Mouse (Mus musculus): ENCODE data around the gene Cgn. TPM values are rescaled to one million over a fixed set of nuclear protein-coding genes. Genes with fewer than 3 reads are reported as not detected.

The Cgn gene
- polyA plus RNA-seq (2016; fragmentation: Nextera tagmentation; extraction: Ambion mirVana), result 5.7 and 5.9 TPM in 2 replicates

GRCm38 (mm10) chr3:94786367-94786835, at the start of gene Cgn:
Gene Cgn (minus strand): TSS chr3:94786492.
- Histone ChIP-seq H3K4me1 (peaks cover 30% of the 10 kb centered on the region), H3K27ac (replicated peaks) (peak within 1 kb of the TSS; percentile 88), H3K36me3 (no peaks in the 10 kb centered on the region), H3K4me3 (peak within 1 kb of the TSS; percentile 65), H3K27me3 (ENCODE audit: low read depth, poor library complexity, severe bottlenecking) (peaks cover 40% of the 10 kb centered on the region), H3K9me3 (replicated peaks) (no peaks in the 10 kb centered on the region)
- peak; percentile 98 for DNase-seq (ENCODE audit: low spot score)
- under 1% methylated on average over 35 of the region's 35 CpGs for WGBS

DNA sequence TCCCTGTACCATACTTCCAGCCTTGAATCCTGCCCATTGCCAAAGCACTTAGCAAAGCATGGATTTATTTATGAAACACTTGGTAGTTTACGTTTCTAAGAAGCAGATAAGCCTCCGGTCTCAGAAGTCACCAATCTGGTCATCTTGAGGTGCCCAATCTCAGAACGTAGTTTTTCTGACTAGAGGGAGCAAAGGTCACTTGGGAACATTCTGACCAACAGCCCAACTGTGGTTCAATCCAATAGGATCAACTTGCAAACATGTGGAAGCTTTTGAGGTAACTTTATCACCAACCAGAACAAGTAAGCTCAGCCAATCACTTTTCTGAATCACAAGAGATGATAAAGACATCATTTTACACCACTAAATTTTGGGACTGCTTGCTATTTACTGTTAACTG, 49.1 kb upstream of the Cgn start:
- no peak overlapping the region for H3K27ac ChIP-seq (replicated peaks)
- H3K27me3 ChIP-seq (ENCODE audit: low read depth, poor library complexity, severe bottlenecking), result no peaks in the 10 kb centered on the region
- H3K4me1 ChIP-seq, result peaks cover 23% of the 10 kb centered on the region
- 0 out of 2 replicates have a peak, but pooled peaks cover 3% of the 10 kb centered on the region for H3K36me3 ChIP-seq
- no peak for DNase-seq (ENCODE audit: low spot score)
- H3K9me3 ChIP-seq (replicated peaks), result no peaks in the 10 kb centered on the region
- WGBS, result 80% methylated on average over 3 of the region's 3 CpGs
- H3K4me3 ChIP-seq, result no peak overlapping the region

DNA sequence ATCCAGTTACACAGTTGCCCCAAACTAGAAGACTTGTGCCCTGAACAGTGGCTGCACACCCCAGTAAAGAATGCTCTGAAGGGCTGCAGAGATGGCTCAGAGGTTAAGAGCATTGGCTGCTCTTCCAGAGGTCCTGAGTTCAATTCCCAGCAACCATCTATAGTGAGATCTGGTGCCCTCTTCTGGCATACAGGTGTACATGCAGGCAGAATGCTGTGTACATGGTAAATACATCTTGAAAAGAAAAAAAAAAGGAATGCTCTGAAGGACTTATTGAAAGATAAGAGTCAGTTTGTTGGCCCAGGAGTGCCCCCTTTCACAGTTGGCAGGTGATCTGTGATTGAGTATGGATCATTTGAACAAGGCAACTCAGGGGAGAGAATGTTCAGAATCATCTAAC, 47.1 kb upstream of the Cgn start:
- Histone ChIP-seq H3K9me3 (replicated peaks) (no peaks in the 10 kb centered on the region), H3K4me1 (peaks cover 7% of the 10 kb centered on the region; the same call in 1 of the 2 replicates), H3K36me3 (no peaks in the 10 kb centered on the region), H3K27me3 (ENCODE audit: low read depth, poor library complexity, severe bottlenecking) (no peaks in the 10 kb centered on the region), H3K27ac (replicated peaks) (no peak overlapping the region), H3K4me3 (no peak overlapping the region)
- no peak for DNase-seq (ENCODE audit: low spot score)

- no peaks in the 10 kb centered on the region for H3K36me3 ChIP-seq
- no peak for DNase-seq (ENCODE audit: low spot score)
- H3K4me1 ChIP-seq, result 0 out of 2 replicates have a peak, but pooled peaks cover 7% of the 10 kb centered on the region
- no peak overlapping the region for H3K27ac ChIP-seq (replicated peaks)
- 75% methylated on average over 5 of the region's 5 CpGs for WGBS
- no peaks in the 10 kb centered on the region for H3K9me3 ChIP-seq (replicated peaks)
- H3K4me3 ChIP-seq, result no peak overlapping the region
- H3K27me3 ChIP-seq (ENCODE audit: low read depth, poor library complexity, severe bottlenecking), result no peaks in the 10 kb centered on the region
Observed at GRCm38 (mm10) chr3:94832701-94833100, 46.4 kb upstream of the Cgn start.

GRCm38 (mm10) chr3:94832100-94832499, 45.8 kb upstream of the Cgn start:
- no peaks in the 10 kb centered on the region for H3K27me3 ChIP-seq (ENCODE audit: low read depth, poor library complexity, severe bottlenecking)
- no peak overlapping the region for H3K4me3 ChIP-seq
- 0 out of 2 replicates have a peak, but pooled peaks cover 7% of the 10 kb centered on the region for H3K4me1 ChIP-seq
- WGBS, result 19% methylated on average over 9 of the region's 9 CpGs
- no peak for DNase-seq (ENCODE audit: low spot score)
- no peak overlapping the region for H3K27ac ChIP-seq (replicated peaks)
- no peaks in the 10 kb centered on the region for H3K36me3 ChIP-seq
- H3K9me3 ChIP-seq (replicated peaks), result no peaks in the 10 kb centered on the region

GRCm38 (mm10) chr3:94824110-94824509, 37.8 kb upstream of the Cgn start:
- WGBS, result 77% methylated on average over 3 of the region's 3 CpGs
- no peak overlapping the region for H3K27ac ChIP-seq (replicated peaks)

GRCm38 (mm10) chr3:94822082-94822481, 35.8 kb upstream of the Cgn start:
- Histone ChIP-seq H3K36me3 (no peaks in the 10 kb centered on the region), H3K4me3 (peak overlapping the region; percentile 62), H3K27ac (replicated peaks) (peak overlapping the region; percentile 94), H3K4me1 (peaks cover 11% of the 10 kb centered on the region), H3K9me3 (replicated peaks) (no peaks in the 10 kb centered on the region), H3K27me3 (ENCODE audit: low read depth, poor library complexity, severe bottlenecking) (no peaks in the 10 kb centered on the region)
- no peak for DNase-seq (ENCODE audit: low spot score)
- WGBS, result 88% methylated on average over 4 of the region's 4 CpGs

More at GRCm38 (mm10) chr3:94824110-94824509, 37.8 kb upstream of the Cgn start:
- Histone ChIP-seq H3K4me3 (no peak overlapping the region), H3K36me3 (no peaks in the 10 kb centered on the region), H3K4me1 (peaks cover 11% of the 10 kb centered on the region), H3K9me3 (replicated peaks) (no peaks in the 10 kb centered on the region), H3K27me3 (ENCODE audit: low read depth, poor library complexity, severe bottlenecking) (no peaks in the 10 kb centered on the region)
- DNase-seq (ENCODE audit: low spot score), result no peak

GRCm38 (mm10) chr3:94821008-94821638, 34.8 kb upstream of the Cgn start:
- Histone ChIP-seq H3K9me3 (replicated peaks) (no peaks in the 10 kb centered on the region), H3K4me1 (peaks cover 11% of the 10 kb centered on the region), H3K36me3 (no peaks in the 10 kb centered on the region), H3K4me3 (peak overlapping the region; percentile 62), H3K27ac (replicated peaks) (peak overlapping the region; percentile 94), H3K27me3 (ENCODE audit: low read depth, poor library complexity, severe bottlenecking) (no peaks in the 10 kb centered on the region)
- WGBS, result 2% methylated on average over 31 of the region's 31 CpGs
- DNase-seq (ENCODE audit: low spot score), result peak; percentile 68

- H3K4me1 ChIP-seq, result peaks cover 11% of the 10 kb centered on the region
- H3K9me3 ChIP-seq (replicated peaks), result no peaks in the 10 kb centered on the region
- 77% methylated on average over 24 of the region's 24 CpGs for WGBS
- H3K27ac ChIP-seq (replicated peaks), result no peak overlapping the region
- H3K4me3 ChIP-seq, result no peak overlapping the region
- no peak for DNase-seq (ENCODE audit: low spot score)
- no peaks in the 10 kb centered on the region for H3K36me3 ChIP-seq
- H3K27me3 ChIP-seq (ENCODE audit: low read depth, poor library complexity, severe bottlenecking), result no peaks in the 10 kb centered on the region
Observed at GRCm38 (mm10) chr3:94819452-94820425, 33.4 kb upstream of the Cgn start.

DNA sequence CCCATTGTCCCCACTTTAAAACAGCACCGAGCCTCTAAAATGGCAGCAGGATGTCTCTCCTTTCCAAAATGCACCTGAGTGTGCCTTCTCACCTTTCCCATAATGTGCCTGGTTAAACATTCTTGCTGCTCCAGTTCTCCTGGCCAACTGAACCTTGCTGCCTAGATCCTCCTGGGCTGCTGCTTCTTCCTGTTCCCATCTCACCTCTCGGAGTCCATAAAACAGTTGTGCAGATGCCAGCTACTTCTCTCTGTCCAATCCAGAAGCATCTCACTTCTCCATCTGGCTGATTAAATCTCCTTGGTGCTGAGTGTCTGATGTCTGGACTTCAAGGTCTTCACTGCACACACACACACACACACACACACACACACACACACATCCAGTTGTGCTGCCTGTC, 31.4 kb upstream of the Cgn start:
- DNase-seq (ENCODE audit: low spot score), result no peak
- Histone ChIP-seq H3K4me1 (peaks cover 11% of the 10 kb centered on the region), H3K36me3 (no peaks in the 10 kb centered on the region), H3K9me3 (replicated peaks) (no peaks in the 10 kb centered on the region), H3K27me3 (ENCODE audit: low read depth, poor library complexity, severe bottlenecking) (no peaks in the 10 kb centered on the region), H3K27ac (replicated peaks) (no peak overlapping the region), H3K4me3 (no peak overlapping the region)
- 79% methylated on average over 2 of the region's 2 CpGs for WGBS

- no peaks in the 10 kb centered on the region for H3K36me3 ChIP-seq
- no peak for DNase-seq (ENCODE audit: low spot score)
- H3K27ac ChIP-seq (replicated peaks), result no peak overlapping the region
- no peaks in the 10 kb centered on the region for H3K27me3 ChIP-seq (ENCODE audit: low read depth, poor library complexity, severe bottlenecking)
- H3K9me3 ChIP-seq (replicated peaks), result no peaks in the 10 kb centered on the region
- peaks cover 7% of the 10 kb centered on the region for H3K4me1 ChIP-seq
- H3K4me3 ChIP-seq, result no peak overlapping the region
Observed at GRCm38 (mm10) chr3:94815603-94816002, 29.3 kb upstream of the Cgn start.

DNA sequence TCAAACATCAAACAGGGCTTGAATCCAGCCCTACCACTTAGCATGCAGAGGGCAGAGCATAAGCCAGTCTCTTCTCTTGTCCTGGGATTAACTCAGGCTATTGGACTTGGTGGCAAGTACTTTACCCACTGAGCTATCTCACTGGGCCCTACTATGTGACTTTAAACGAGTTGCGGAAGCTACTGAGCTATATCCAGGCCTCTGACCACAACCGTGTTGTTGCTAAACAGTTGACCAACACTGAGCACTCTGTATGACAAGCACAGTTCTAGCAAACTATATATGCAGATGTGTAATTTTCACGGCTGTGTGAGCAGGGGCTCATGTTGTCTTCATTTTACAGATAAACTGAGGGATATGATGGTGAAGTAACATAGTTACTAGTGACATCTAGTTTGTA, 28.4 kb upstream of the Cgn start:
- DNase-seq (ENCODE audit: low spot score), result no peak
- 83% methylated on average over 4 of the region's 4 CpGs for WGBS
- H3K27ac ChIP-seq (replicated peaks), result no peak overlapping the region
- no peaks in the 10 kb centered on the region for H3K9me3 ChIP-seq (replicated peaks)
- no peaks in the 10 kb centered on the region for H3K36me3 ChIP-seq
- no peak overlapping the region for H3K4me3 ChIP-seq
- peaks cover 1% of the 10 kb centered on the region; the same call in 1 of the 2 replicates for H3K4me1 ChIP-seq
- H3K27me3 ChIP-seq (ENCODE audit: low read depth, poor library complexity, severe bottlenecking), result no peaks in the 10 kb centered on the region

DNA sequence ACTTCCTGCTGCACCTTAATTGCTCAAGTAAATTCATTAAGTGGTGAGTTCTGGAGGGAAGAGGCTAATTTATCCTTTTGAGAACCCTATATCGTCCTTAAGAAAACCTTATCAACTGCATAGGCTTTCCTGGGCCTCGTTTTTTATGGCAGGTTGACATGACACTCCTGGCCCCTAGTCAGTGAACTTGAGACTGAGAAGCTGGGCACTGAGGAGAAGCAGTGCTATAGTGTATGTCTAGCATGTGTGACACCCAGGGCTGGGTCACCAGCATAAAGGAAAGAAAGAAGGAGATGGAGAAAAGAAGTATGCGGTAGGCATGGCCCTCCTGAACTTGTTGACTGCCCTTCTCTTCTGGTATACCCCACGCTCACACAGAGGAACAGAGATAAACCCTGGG, 27.8 kb upstream of the Cgn start:
- H3K4me3 ChIP-seq, result no peak overlapping the region
- no peaks in the 10 kb centered on the region for H3K9me3 ChIP-seq (replicated peaks)
- no peak overlapping the region for H3K27ac ChIP-seq (replicated peaks)
- H3K36me3 ChIP-seq, result no peaks in the 10 kb centered on the region
- no peak for DNase-seq (ENCODE audit: low spot score)
- no peaks in the 10 kb centered on the region for H3K27me3 ChIP-seq (ENCODE audit: low read depth, poor library complexity, severe bottlenecking)
- 89% methylated on average over 4 of the region's 4 CpGs for WGBS
- H3K4me1 ChIP-seq, result no peaks in the 10 kb centered on the region
